Mouse (Mus musculus) forebrain, postnatal 0 days (tissue): Measurements from ENCODE around the gene Glod4. TPM values are rescaled to one million over a fixed set of nuclear protein-coding genes. Genes with fewer than 3 reads are reported as not detected.
A peak's percentile ranks its signal among the peaks of the same experiment; 100 is the strongest.

ENCODE experiments used
- ATAC-seq: fragments of 200-750 bp; cut with Nextera tagmentation; 2 replicates; pipeline ENCODE4 v1.8.0; 2017; ENCODE audit warnings: mild to moderate bottlenecking, moderate library complexity
- DNase-seq: peaks from one replicate; pipeline ENCODE4 v3.0.0-alpha.2; 2015
- H3K27ac ChIP-seq: fragments of 300-500 bp; sonication (generic); 2 replicates; pipeline ENCODE4 v1.5.1; 2014; ENCODE audit warnings: low read depth, mild to moderate bottlenecking, antibody characterized with exemption, low read length, moderate library complexity, mixed read lengths
- H3K27me3 ChIP-seq: fragments of 300-500 bp; sonication (generic); 2 replicates; pipeline ENCODE4 v1.6.1; 2014; ENCODE audit warnings: mild to moderate bottlenecking, low read length, mixed read lengths; ENCODE audit not compliant: insufficient read depth
- H3K36me3 ChIP-seq: fragments of 300-500 bp; sonication (generic); 2 replicates; pipeline ENCODE4 v1.6.1; 2014; ENCODE audit warnings: mild to moderate bottlenecking, moderate library complexity; ENCODE audit not compliant: insufficient read depth
- H3K4me1 ChIP-seq: fragments of 300-500 bp; sonication (generic); 2 replicates; pipeline ENCODE4 v1.6.1; 2014; ENCODE audit warnings: antibody characterized with exemption; ENCODE audit not compliant: insufficient read depth
- H3K4me2 ChIP-seq: fragments of 300-500 bp; sonication (generic); 2 replicates; pipeline ENCODE4 v1.6.1; 2014; ENCODE audit warnings: low read depth, mild to moderate bottlenecking, moderate library complexity
- H3K4me3 ChIP-seq: fragments of 300-500 bp; sonication (generic); 2 replicates; pipeline ENCODE4 v1.5.1; 2014; ENCODE audit warnings: low read depth, low read length, mixed read lengths
- H3K9ac ChIP-seq: fragments of 300-500 bp; sonication (generic); 2 replicates; pipeline ENCODE4 v1.6.1; 2014; ENCODE audit warnings: mild to moderate bottlenecking
- H3K9me3 ChIP-seq: fragments of 300-500 bp; sonication (generic); 2 replicates; pipeline ENCODE4 v1.6.1; 2016; ENCODE audit warnings: low read length
- CTCF ChIP-seq: sonication (generic); IDR thresholded peaks from 2 replicates; pipeline ENCODE4 v1.5.1; 2016; ENCODE audit warnings: antibody characterized with exemption, control low read depth, low read depth
- WGBS: fragments of 180-500 bp; shearing (Covaris S2); extraction: QIAGEN DNeasy Blood & Tissue Kit; methylation state at CpG from one replicate; pipeline ENCODE4 v1.1.7; 2014; 5-methylcytosine and 5-hydroxymethylcytosine counted together
- polyA plus RNA-seq: library from polyadenylated mRNA; unstranded; fragments of >200 nt; fragmentation: Nextera tagmentation; extraction: Ambion mirVana; gene quantifications from 2 replicates; pipeline ENCODE4 v1.2.1, GENCODE M21; 2015
- total RNA-seq: library from RNA; depleted of rRNA; stranded (reverse); fragments of >200 nt; gene quantifications from 2 replicates; pipeline ENCODE4 v1.2.3, GENCODE M21; 2014

Gene Glod4
- total and polyA plus RNA-seq, 2 experiments from 2014 or later: 79.7 to 126 TPM

GRCm38 (mm10) chr11:76160251-76160650 is 83.3 kb downstream of the Glod4 start:
- H3K27ac ChIP-seq: no peak overlapping the region
- DNase-seq (no peak), ATAC-seq (no peak)
- H3K4me1 ChIP-seq: no peaks in the 10 kb centered on the region
- no peaks in the 10 kb centered on the region for H3K9me3 ChIP-seq
- no peak for TF ChIP-seq CTCF
- 56% methylated on average over 6 of the region's 6 CpGs for WGBS
- H3K27me3 ChIP-seq: no peaks in the 10 kb centered on the region
- H3K4me3 ChIP-seq: no peak overlapping the region
- H3K4me2 ChIP-seq: no peak overlapping the region
- peaks cover 27% of the 10 kb centered on the region for H3K36me3 ChIP-seq
- H3K9ac ChIP-seq: no peak overlapping the region

- H3K36me3 ChIP-seq: peaks cover 35% of the 10 kb centered on the region
- H3K27me3 ChIP-seq: no peaks in the 10 kb centered on the region
- DNase-seq (no peak), ATAC-seq (no peak)
- no peak overlapping the region for H3K9ac ChIP-seq
- no peak for TF ChIP-seq CTCF
- H3K4me3 ChIP-seq: no peak overlapping the region
- no peaks in the 10 kb centered on the region for H3K4me1 ChIP-seq
- no peak overlapping the region for H3K27ac ChIP-seq
- WGBS: 98% methylated on average over 2 of the region's 2 CpGs
- no peak overlapping the region for H3K4me2 ChIP-seq
- H3K9me3 ChIP-seq: no peaks in the 10 kb centered on the region
Measured at GRCm38 (mm10) chr11:76158375-76158774, 85.2 kb downstream of the Glod4 start.

GRCm38 (mm10) chr11:76154861-76155260 is 88.7 kb downstream of the Glod4 start:
- no peak for DNase-seq
- 90% methylated on average over 2 of the region's 2 CpGs for WGBS
- H3K27ac ChIP-seq: no peak overlapping the region
- H3K36me3 ChIP-seq: peaks cover 25% of the 10 kb centered on the region
- no peak overlapping the region for H3K4me2 ChIP-seq
- no peaks in the 10 kb centered on the region for H3K4me1 ChIP-seq
- H3K27me3 ChIP-seq: no peaks in the 10 kb centered on the region
- H3K9ac ChIP-seq: no peak overlapping the region
- no peaks in the 10 kb centered on the region for H3K9me3 ChIP-seq
- TF ChIP-seq CTCF: no peak
- no peak overlapping the region for H3K4me3 ChIP-seq
- no peak for ATAC-seq

- Histone ChIP-seq H3K9me3 (no peaks in the 10 kb centered on the region), H3K27me3 (no peaks in the 10 kb centered on the region), H3K9ac (no peak overlapping the region), H3K4me1 (no peaks in the 10 kb centered on the region), H3K4me3 (no peak overlapping the region), H3K27ac (no peak overlapping the region), H3K36me3 (peaks cover 25% of the 10 kb centered on the region), H3K4me2 (no peak overlapping the region)
- ATAC-seq: no peak
- DNase-seq: no peak
- TF ChIP-seq CTCF: no peak
- whole genome bisulfite sequencing: 94% methylated on average over 2 of the region's 2 CpGs
Measured at GRCm38 (mm10) chr11:76154200-76154599, 89.3 kb downstream of the Glod4 start.

GRCm38 (mm10) chr11:76153236-76153951 is 90.1 kb downstream of the Glod4 start:
- 92% methylated on average over 5 of the region's 5 CpGs for WGBS
- Histone ChIP-seq H3K9ac (no peak overlapping the region), H3K4me1 (peaks cover 4% of the 10 kb centered on the region; the same call in 1 of the 2 replicates), H3K4me2 (no peak overlapping the region), H3K4me3 (no peak overlapping the region), H3K9me3 (no peaks in the 10 kb centered on the region), H3K27ac (no peak overlapping the region), H3K27me3 (no peaks in the 10 kb centered on the region), H3K36me3 (peaks cover 25% of the 10 kb centered on the region)
- DNase-seq (no peak), ATAC-seq (no peak)
- no peak for TF ChIP-seq CTCF

- Histone ChIP-seq H3K4me1 (peaks cover 13% of the 10 kb centered on the region), H3K36me3 (peaks cover 25% of the 10 kb centered on the region), H3K4me2 (no peak overlapping the region), H3K4me3 (no peak overlapping the region), H3K9me3 (no peaks in the 10 kb centered on the region), H3K27ac (no peak overlapping the region), H3K27me3 (no peaks in the 10 kb centered on the region), H3K9ac (no peak overlapping the region)
- DNase-seq: no peak
- ATAC-seq: no peak
- TF ChIP-seq CTCF: no peak
- WGBS: 46% methylated on average over 4 of the region's 4 CpGs
Measured at GRCm38 (mm10) chr11:76150980-76151379, 92.5 kb downstream of the Glod4 start.

- Histone ChIP-seq H3K36me3 (peaks cover 7% of the 10 kb centered on the region; the same call in 1 of the 2 replicates), H3K27ac (peak overlapping the region; percentile 50; the same call in 1 of the 2 replicates), H3K9me3 (no peaks in the 10 kb centered on the region), H3K4me2 (no peak overlapping the region), H3K9ac (no peak overlapping the region), H3K4me1 (peaks cover 13% of the 10 kb centered on the region), H3K4me3 (no peak overlapping the region), H3K27me3 (no peaks in the 10 kb centered on the region)
- 38% methylated on average over 8 of the region's 8 CpGs for WGBS
- TF ChIP-seq CTCF: no peak
- peak; percentile 78 for ATAC-seq
- DNase-seq: peak; percentile 41
Measured at GRCm38 (mm10) chr11:76148055-76149008, 95.2 kb downstream of the Glod4 start.
